Mouse (Mus musculus) liver, embryonic 14.5 days (tissue): ENCODE data around the gene Irx2. TPM values are rescaled to one million over a fixed set of nuclear protein-coding genes. Genes with fewer than 3 reads are reported as not detected.
A peak's percentile ranks its signal among the peaks of the same experiment; 100 is the strongest.

Source experiments
- ATAC-seq: fragments of 200-750 bp; cut with Nextera tagmentation; 2 replicates; pipeline ENCODE4 v1.8.0; 2017; ENCODE audit warnings: moderate number of reproducible peaks, mild to moderate bottlenecking, moderate library complexity; ENCODE audit not compliant: insufficient read depth
- DNase-seq, 3 experiments: peaks; one replicate each; pipeline ENCODE4 v3.0.0-alpha.2; 2012 to 2013; ENCODE audit warnings: low read depth in 3 of 3, low spot score in 3 of 3
- H3K27ac ChIP-seq: fragments of 300-500 bp; sonication (generic); 2 replicates; pipeline ENCODE4 v1.5.1; 2014; ENCODE audit warnings: moderate library complexity, mild to moderate bottlenecking, control low read depth, inconsistent platforms
- H3K27me3 ChIP-seq: fragments of 300-500 bp; sonication (generic); 2 replicates; pipeline ENCODE4 v1.6.1; 2014; ENCODE audit warnings: mild to moderate bottlenecking, low read length, moderate library complexity; ENCODE audit not compliant: control insufficient read depth, insufficient read depth
- H3K36me3 ChIP-seq: fragments of 300-500 bp; sonication (generic); replicated peaks from 2 replicates; pipeline ENCODE4 v1.6.1; 2014; ENCODE audit warnings: low read depth; ENCODE audit not compliant: control insufficient read depth, insufficient read depth
- H3K4me1 ChIP-seq, 2 experiments: fragments of 200-500 bp in 1 of 2; fragments of 300-500 bp in 1 of 2; sonication (generic) in 1 of 2; replicated peaks; 2 replicates each; pipeline ENCODE4 v1.6.1; 2012 to 2014; ENCODE audit warnings: antibody characterized with exemption in 1 of 2, inconsistent platforms in 1 of 2, low read length in 1 of 2; ENCODE audit not compliant: control insufficient read depth in 2 of 2, insufficient read depth in 2 of 2
- H3K4me2 ChIP-seq: fragments of 300-500 bp; sonication (generic); 2 replicates; pipeline ENCODE4 v1.6.1; 2014; ENCODE audit warnings: low read depth, mild to moderate bottlenecking, control low read depth, moderate library complexity
- H3K4me3 ChIP-seq, 2 experiments: fragments of 200-500 bp in 1 of 2; fragments of 300-500 bp in 1 of 2; sonication (generic) in 1 of 2; 2 replicates each; pipeline ENCODE4 v1.5.1; 2012 to 2014; ENCODE audit warnings: low read depth in 2 of 2, low read length in 2 of 2, mild to moderate bottlenecking in 2 of 2, control low read depth in 1 of 2, inconsistent platforms in 1 of 2, moderate library complexity in 1 of 2; ENCODE audit not compliant: insufficient read depth in 1 of 2
- H3K9ac ChIP-seq: fragments of 300-500 bp; sonication (generic); replicated peaks from 2 replicates; pipeline ENCODE4 v1.6.1; 2014; ENCODE audit warnings: mild to moderate bottlenecking, control low read depth, moderate library complexity
- H3K9me3 ChIP-seq: fragments of 300-500 bp; sonication (generic); 2 replicates; pipeline ENCODE4 v1.6.1; 2016; ENCODE audit warnings: low read length, mixed read lengths; ENCODE audit not compliant: control insufficient read depth
- CTCF ChIP-seq: IDR thresholded peaks from 2 replicates; pipeline ENCODE4 v1.5.1; 2016; ENCODE audit warnings: antibody characterized with exemption, low read depth, control low read depth
- EP300 ChIP-seq: IDR thresholded peaks from 2 replicates; pipeline ENCODE4 v1.6.1; 2016; ENCODE audit warnings: antibody characterized with exemption, low read depth
- WGBS: fragments of 180-500 bp; shearing (Covaris S2); extraction: QIAGEN DNeasy Blood & Tissue Kit; methylation state at CpG from one replicate; pipeline ENCODE4 v1.1.7; 2014; ENCODE audit not compliant: insufficient replicate concordance; 5-methylcytosine and 5-hydroxymethylcytosine counted together
- polyA plus RNA-seq, 2 experiments: library from polyadenylated mRNA; depleted of rRNA in 1 of 2; stranded (reverse) in 1 of 2; unstranded in 1 of 2; fragments of >200 nt; fragmentation: Nextera tagmentation in 1 of 2; extraction: Ambion mirVana in 1 of 2; gene quantifications; 2 replicates each; pipeline versions ENCODE4 v1.2.1 to v1.2.3; 2012 to 2014

The Irx2 gene
- polyA plus RNA-seq (2012; rRNA removed) (0.02 and 0.09 TPM in 2 replicates), polyA plus RNA-seq (2014; fragmentation: Nextera tagmentation; extraction: Ambion mirVana) (not detected in 2 replicates)

DNA sequence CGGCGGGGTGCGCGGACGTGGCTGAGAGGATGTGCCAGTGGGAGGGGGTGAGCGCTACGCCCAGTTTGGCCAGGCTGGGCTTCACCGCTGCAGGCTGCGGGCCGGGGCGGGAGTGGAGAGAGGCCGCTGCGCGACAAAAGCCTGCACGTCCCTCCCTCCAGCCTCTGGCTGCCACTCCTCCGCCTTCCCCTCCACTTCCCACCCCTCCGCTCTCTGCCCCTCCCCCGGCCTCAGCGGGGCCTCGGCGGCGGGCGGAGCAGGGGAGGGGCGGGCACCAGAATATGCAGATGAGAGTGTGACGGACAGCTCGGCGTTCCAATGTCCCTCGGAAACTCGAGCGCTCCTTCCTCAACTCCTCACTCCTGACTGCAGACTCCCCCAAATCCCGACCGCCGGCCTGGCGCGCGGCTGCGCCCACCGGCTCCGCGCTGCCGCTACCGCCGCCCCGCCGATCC, at the start of gene Irx2:
Gene Irx2, plus strand, starts transcription at position 359 of the 455 bp plus-strand sequence.
- Histone ChIP-seq H3K4me3 (peak within 1 kb of the TSS; percentile 2 to 42; a peak in 2 of 4 replicates), H3K27ac (no peak within 1 kb of the TSS), H3K9me3 (no peaks in the 10 kb centered on the region), H3K9ac (no peak within 1 kb of the TSS), H3K4me2 (peak within 1 kb of the TSS; percentile 54), H3K36me3 (no peaks in the 10 kb centered on the region), H3K27me3 (peaks cover 97% of the 10 kb centered on the region), H3K4me1 (no peaks in the 10 kb centered on the region)
- WGBS: under 1% methylated on average over 33 of the region's 45 CpGs
- ATAC-seq (peak; percentile 64), DNase-seq (peak; percentile 4 to 23 (median 11))
- no peak for TF ChIP-seq CTCF

DNA sequence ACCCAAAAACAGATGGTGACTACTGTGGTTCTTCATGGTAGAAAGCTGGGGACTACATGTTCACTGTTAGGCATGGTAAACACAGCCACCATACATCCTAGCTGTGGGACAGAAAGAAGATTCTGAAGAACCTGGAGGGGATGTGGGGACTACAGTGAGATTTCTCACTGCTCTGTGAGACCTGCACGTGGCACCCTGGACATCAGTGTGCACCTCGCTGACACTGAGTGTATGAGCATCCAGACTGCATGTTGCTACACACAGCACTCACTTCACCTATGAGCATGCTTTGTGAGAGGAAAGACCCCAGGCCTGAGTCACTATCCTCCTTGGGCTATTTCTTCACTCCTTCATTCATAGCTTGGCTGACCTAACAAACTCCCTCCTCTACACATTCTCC, 47.3 kb upstream of the Irx2 start:
- WGBS: 60% methylated on average over 2 of the region's 2 CpGs
- Histone ChIP-seq H3K27ac (no peak overlapping the region), H3K36me3 (no peaks in the 10 kb centered on the region), H3K4me3 (no peak overlapping the region), H3K9me3 (no peaks in the 10 kb centered on the region), H3K27me3 (no peaks in the 10 kb centered on the region), H3K9ac (no peak overlapping the region), H3K4me2 (no peak overlapping the region), H3K4me1 (no peaks in the 10 kb centered on the region)
- DNase-seq: no peak
- TF ChIP-seq EP300 (no peak), CTCF (no peak)
- ATAC-seq: no peak

DNA sequence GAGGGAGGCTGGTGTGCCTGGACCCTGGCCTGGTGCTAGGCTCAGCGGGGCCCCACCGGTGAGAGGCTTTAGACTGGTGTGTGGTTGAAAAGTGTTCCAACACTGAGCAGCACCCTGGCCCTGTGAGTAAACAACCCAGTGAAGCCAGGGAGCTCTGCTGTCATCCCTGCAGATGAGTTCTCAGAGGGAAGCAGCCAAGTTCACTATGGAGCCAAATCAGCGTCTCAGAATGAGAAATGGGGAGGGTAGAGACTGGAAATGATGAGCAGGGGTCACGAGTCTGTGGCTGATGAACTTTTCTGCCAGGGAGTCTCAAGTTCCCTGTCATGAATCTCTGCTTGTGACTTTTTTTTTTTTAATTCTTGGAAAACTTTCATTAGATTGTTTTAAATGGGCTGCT, 36.1 kb upstream of the Irx2 start:
- Histone ChIP-seq H3K4me1 (no peaks in the 10 kb centered on the region), H3K27me3 (no peaks in the 10 kb centered on the region), H3K27ac (no peak overlapping the region), H3K9me3 (no peaks in the 10 kb centered on the region), H3K4me3 (no peak overlapping the region), H3K4me2 (no peak overlapping the region), H3K9ac (no peak overlapping the region), H3K36me3 (no peaks in the 10 kb centered on the region)
- DNase-seq: no peak
- TF ChIP-seq EP300 (no peak), CTCF (no peak)
- no peak for ATAC-seq
- 57% methylated on average over 4 of the region's 4 CpGs for WGBS

DNA sequence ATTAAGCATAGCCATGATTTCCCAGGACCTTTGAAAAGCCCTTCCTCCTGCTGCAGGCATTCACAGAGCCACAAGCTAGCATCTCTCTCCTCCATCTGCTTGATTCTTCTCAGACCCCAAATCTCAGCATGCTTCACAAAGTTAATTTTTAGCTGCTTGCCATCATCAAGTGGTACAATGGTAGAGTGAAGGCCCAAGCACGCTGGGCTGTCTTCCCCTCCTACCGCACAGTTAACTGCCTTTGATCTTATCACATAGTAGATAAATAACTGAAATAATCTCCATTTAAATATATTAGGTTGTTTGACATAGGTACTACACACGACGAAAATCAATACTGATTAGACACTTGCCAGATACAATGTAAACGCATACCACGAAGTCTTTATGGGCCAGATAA, 35.3 kb upstream of the Irx2 start:
- WGBS: 65% methylated on average over 6 of the region's 6 CpGs
- TF ChIP-seq EP300 (no peak), CTCF (no peak)
- no peak for DNase-seq

DNA sequence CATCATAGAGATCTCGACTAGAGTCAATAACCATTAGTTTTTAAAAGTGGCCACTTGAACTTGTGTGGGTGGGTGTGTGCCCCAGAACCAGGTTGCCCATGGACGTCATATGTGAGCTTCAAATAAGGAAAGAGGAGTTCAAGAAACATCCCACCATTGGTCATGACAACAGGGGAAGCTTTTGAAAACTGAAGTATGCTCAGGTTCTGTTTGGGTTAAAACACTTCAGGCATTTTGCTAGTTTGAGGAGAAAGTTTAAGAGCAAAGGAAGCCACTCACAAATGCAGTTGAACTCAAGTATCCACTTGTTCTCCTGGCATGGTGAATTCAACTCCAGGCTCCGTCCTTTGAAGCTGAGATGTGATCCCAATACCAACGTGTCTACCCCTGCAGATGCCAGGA, 34.9 kb upstream of the Irx2 start:
- ATAC-seq (no peak), DNase-seq (no peak)
- H3K36me3 ChIP-seq: no peaks in the 10 kb centered on the region
- no peaks in the 10 kb centered on the region for H3K27me3 ChIP-seq
- no peaks in the 10 kb centered on the region for H3K4me1 ChIP-seq
- no peak overlapping the region for H3K4me2 ChIP-seq
- no peak overlapping the region for H3K4me3 ChIP-seq
- H3K27ac ChIP-seq: no peak overlapping the region
- TF ChIP-seq EP300 (no peak), CTCF (no peak)
- no peaks in the 10 kb centered on the region for H3K9me3 ChIP-seq
- WGBS: 49% methylated on average over 4 of the region's 4 CpGs
- no peak overlapping the region for H3K9ac ChIP-seq

More for the DNA sequence above, 35.3 kb upstream of the Irx2 start:
- Histone ChIP-seq H3K27me3 (no peaks in the 10 kb centered on the region), H3K4me1 (no peaks in the 10 kb centered on the region), H3K36me3 (no peaks in the 10 kb centered on the region), H3K9me3 (no peaks in the 10 kb centered on the region), H3K27ac (no peak overlapping the region), H3K4me2 (no peak overlapping the region), H3K9ac (no peak overlapping the region), H3K4me3 (no peak overlapping the region)
- no peak for ATAC-seq
